Mouse (Mus musculus) megakaryocyte progenitor cell, adult 5-6 weeks (primary cell): ENCODE data around the gene Lsm12. TPM values are rescaled to one million over a fixed set of nuclear protein-coding genes. Genes with fewer than 3 reads are reported as not detected.

ENCODE experiments used
- ATAC-seq: replicated peaks from 2 replicates; pipeline ENCODE4 v1.8.0; 2016; ENCODE audit warnings: mild to moderate bottlenecking, moderate TSS enrichment, inconsistent platforms; ENCODE audit not compliant: poor library complexity
- total RNA-seq, 2 experiments: library from RNA; stranded (forward) in 1 of 2; stranded (reverse) in 1 of 2; fragments of 157-497, 149-512 nt in 1 of 2; fragments of 200-1000 nt in 1 of 2; gene quantifications; 2 replicates each; pipeline versions ENCODE4 v1.2.3 to v1.2.4; 2015 to 2017

Gene Lsm12
- total RNA-seq (2015) (127 and 133 TPM in 2 replicates), total RNA-seq (2017) (67.8 and 79.1 TPM in 2 replicates)

DNA sequence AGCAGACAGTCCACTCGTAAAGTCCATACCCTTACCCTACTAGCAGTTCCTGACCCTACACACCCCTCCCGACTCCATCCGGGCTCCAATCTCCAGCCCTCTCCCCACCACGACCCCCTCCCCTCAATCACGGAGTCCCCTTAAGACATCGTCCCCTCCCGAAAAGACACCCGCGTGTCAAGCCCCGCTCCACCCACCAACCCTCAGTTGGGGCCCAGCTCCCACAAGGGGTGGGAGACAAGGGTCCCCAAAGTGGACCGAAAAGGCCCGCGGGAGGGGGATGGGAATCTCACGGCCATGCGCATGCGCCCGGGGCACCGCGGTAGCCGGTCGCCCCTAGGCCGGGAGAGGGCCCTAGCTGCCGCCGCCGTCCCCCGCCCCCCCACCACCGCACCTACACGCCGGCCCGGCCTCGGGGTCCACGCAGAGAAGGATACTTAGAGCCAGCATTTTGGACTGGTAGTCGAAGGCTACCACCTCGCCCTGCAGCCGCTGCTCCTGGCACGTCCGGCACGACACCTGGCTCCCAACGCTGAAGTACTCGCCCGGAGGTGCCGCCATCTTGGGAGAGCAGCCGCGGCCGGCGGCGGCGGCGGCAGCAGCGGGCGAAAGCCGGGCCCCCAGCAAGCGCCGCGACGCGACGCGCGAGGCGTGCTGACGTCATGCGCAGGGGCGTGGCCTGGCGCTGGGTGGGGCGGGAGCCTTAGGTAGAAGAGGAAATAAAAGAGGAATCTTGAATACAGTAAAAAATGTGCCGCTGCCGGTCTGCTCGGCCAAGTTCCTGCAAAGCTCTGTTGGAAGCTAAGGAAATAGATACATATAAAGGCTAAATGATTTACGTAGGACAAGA lies at the start of gene Lsm12:
Lsm12 (minus strand) TSS at position 651 of the 850 bp plus-strand sequence.
- peak; percentile 80 for ATAC-seq

DNA sequence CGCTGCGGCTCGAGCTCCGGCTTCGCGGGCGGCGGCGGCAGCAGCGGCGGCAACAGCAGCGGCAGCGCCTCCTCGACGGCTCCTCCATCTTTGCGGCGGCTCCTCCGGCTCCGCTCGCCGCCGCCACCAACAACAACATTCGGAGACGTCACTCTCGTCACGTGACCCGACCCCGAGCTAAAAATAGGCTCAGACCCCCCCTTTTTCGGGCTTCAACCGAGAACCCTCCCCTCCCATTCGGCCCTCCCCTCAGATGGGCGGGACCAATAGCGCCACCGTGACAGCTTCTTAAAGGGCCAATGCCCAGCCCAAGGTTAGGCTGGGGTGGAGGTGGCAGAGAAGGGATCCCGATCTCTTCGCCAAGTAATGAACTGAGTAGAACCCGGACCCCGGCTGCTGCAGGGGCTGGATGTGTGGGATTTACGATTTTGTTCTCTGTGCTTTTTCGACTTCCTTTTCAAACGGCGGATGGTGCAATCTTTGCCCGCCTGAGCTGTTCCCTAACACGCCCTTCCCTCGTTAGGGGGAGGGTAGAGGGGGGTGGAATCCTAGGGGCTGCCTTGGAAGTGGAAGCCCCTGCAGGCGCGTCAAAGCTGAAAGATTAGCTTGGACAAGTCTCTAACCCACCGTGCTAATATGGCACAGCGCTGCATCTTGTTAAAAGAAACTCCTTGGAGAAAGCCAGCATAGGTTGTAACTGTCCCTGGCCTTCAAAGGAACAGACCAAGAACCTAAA lies 45.1 kb upstream of the Lsm12 start, which contains the start of gene Hdac5:
Hdac5 (minus strand) TSS at position 161 of the 736 bp plus-strand sequence.
- ATAC-seq, result peak; percentile 99

DNA sequence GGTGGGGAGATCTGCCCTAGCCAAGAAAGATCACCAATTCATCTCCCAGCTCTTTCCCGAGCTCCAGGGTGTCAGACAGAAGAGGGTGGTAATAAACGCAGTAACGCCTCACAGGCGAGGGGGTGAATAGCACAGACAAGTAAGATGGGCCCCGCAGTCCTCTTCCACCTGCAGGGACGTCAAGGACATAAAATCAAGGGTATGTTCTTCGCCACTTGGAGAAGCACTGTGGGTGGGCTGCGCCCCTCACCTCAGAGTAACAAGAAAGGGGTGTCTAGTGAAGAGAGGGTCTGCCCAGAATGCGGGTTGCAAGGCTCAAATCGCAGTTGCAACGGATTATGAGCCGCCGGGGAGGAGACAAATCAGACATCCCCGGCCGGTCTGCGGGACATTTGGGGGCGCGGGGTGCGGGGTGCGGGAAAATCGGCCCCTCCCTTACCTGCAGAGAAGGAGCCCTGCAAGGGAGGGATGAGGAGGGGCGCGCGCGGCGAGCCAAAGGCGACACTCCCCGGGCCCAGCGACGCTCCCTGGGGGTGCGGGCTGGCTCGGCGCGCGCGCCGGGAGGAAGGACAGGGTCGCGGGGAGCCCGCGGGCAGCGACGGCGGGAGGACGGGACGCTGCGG lies 44.3 kb upstream of the Lsm12 start:
- no peak; the same call in 1 of the 2 replicates for ATAC-seq

DNA sequence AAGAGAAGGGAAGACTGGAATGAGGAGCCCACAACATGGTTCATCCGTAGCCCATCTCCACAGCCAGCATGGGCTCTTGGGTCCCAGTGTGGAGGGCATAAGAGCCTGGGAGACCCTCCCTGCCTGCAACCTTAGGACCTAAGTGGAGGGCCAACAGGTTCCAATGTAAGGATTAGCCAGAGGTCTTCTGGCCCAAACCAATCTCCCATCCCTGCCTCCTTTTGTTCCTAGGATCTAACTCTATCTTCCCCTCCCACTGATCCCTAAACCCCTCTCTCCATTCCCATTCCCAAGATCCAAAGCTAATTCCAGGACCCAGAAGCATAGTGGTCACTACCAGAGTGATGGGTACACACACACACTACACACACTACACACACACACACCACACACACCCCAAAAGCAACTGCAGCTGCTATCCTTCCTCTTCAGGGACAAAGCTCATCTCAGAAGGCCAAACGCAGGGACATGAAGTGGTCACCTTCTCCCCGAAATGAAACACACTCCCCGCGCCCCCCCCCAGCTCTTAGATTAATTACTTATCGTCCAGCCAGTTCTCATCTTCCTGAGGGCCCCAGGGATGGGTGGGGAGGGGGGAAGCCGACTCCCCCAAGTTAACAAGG lies 43.7 kb upstream of the Lsm12 start:
- ATAC-seq, result no peak

DNA sequence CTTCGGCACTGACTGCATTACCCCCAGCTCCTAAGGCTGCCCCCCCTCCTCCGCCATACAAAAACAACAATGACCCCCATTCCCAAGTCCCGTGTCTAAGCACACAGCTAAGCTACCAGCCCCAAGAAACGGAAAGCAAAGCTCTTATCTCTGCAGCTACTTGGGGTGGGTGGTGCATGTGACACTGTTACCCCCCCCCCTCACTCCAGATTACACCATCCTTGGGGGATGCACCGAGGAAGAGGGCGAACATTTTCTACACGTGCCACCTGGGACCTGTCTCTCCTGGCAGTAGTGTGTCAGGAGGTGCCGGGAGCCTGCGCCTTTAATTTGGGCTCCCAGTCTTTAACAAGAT lies 43.1 kb upstream of the Lsm12 start:
- no peak for ATAC-seq

GRCm38 (mm10) chr11:102227270-102228190 lies 42.4 kb upstream of the Lsm12 start:
- ATAC-seq, result no peak

- no peak for ATAC-seq
Observed at GRCm38 (mm10) chr11:102226067-102226978, 41.2 kb upstream of the Lsm12 start.

DNA sequence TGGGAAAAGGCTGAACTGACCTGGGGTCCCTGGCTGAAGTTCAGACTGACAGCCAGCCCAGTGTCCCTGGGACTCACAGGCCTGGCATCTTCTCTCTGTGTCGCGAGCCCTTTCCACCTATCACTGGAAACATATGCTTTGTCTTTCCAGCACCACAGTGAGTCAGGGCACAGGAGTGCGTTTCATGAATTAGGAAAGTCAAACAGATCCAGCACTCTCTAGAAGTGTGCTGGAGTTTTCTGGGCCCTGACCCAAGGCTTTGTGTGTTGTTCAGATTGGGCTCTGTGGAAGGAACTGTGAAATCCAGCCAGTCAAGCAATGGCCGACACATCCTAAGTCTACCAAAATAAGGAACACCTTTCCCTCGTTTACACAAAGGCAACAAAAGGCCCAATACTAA lies 40.1 kb upstream of the Lsm12 start:
- no peak for ATAC-seq

GRCm38 (mm10) chr11:102224686-102225085 lies 39.6 kb upstream of the Lsm12 start:
- ATAC-seq, result no peak

GRCm38 (mm10) chr11:102223166-102223565 lies 38.1 kb upstream of the Lsm12 start:
- peak; percentile 37 for ATAC-seq

GRCm38 (mm10) chr11:102221954-102222351 lies 36.9 kb upstream of the Lsm12 start:
- no peak for ATAC-seq

DNA sequence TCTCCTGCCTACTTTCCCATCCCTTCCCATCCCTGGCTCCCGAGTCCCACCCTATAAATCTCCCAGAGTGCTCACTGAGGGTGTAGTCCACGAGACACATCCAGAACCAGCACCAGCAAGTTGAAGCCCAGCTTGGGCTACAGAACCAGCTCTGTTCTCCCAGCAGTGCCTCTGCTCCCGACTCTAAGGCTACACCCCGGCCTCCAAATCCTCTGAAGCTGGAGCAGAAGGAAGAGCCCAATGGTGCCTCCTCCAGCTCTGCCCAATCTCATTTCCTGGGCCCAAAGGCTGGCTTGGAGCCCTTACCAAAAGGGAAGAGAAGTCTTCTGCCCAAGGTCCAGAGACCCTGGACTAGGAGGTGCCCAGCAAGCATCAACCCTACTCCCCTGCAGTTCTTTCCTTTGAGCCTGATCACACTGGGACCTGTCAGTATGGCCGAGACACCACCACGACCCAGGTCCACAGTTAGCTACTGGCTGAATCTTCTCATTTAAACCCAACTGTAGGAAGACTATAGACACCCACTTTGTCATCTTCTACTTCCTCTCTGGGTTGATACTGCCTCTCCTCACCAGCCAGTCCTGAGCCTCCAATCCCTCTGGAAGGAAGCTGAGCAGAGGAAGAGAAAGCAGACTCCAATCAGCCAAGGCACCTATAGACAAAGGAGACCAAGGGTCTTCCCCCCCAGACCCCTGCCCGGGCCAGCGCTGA lies 36.3 kb upstream of the Lsm12 start:
- ATAC-seq, result no peak

GRCm38 (mm10) chr11:102220451-102220850 lies 35.4 kb upstream of the Lsm12 start:
- ATAC-seq, result no peak

DNA sequence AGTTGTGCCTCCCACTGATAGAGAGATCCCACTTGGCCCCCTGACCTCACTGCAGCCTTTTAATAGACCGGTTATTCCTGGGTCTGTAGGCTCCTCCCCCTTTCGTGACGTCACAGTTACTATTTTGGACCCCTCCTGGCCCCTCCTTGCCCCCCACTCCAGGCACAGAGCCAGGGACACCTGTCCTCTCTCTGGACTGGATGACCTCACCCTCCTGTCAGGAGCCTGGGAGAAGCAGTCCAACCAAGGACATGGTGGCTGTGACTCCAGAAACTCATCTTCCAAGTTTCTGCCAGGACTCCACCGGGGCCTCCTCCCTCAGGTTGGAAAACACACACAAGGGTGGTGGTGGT lies 34.9 kb upstream of the Lsm12 start:
- no peak for ATAC-seq

DNA sequence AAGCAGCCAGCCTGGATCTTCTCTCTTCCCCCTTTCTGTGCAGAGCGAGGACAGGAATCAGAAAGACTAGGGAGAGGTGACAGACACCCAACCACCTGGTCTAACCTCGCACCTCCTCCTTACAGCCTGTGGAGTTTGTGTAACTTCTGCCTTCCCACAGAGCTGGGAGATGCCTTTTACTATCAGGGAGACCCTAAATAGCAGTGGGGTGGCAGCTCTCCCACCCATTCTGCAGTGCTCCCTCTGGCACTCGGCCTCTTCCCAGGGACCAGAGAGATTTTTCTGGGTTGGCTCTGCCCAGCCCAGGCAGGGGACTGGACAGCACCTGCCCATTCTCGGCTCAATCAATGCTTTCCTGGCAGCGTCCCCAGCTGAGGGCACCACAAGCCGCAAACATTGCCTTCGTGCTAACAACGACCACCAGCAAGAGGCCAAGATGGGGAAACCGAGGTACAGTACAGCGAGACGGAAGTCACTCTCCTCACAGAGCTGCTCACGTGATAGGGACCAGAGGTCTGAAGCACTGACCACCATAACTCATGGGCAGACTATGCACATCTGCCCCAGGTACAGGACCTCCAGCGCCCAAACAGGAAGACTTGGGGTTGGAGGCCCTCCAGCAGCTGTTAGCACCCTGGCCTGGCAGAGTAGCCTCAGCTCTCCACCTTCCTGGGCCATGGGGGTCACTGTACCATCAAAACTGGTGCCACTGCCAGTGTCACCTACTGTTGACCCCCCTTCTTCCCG lies 34.3 kb upstream of the Lsm12 start:
- no peak; the same call in 1 of the 2 replicates for ATAC-seq

GRCm38 (mm10) chr11:102218783-102219182 lies 33.7 kb upstream of the Lsm12 start:
- ATAC-seq, result peak; percentile 91

DNA sequence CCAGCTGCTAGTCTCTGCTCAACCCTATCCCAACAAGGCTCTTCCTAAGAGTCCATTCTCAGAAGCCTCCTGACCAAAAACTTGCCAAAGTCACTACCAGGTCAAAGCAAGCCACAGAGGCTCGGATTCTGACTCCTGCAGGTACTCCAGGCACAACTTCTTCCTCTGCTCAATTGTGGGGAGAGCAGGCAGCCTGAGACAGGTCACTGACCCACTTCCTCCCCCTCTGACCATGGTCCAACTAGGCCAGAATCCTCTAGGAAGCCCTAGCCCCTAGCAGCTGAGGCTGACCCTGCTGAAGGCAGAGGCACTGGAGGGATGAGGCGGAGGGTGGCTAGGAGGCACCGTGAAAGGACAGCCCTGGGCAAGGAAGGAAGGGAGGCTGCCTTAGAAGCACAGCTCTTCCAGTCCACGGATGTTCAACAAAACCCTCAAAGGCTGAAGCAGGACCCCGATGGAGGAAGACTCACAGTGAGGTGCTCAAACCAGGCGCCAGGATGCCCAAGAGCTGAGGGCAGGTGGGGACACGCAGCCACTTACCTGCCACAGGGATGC lies 32.9 kb upstream of the Lsm12 start:
- no peak for ATAC-seq
